Mouse (Mus musculus) spleen, adult 2 months (tissue): ENCODE data around the gene Gcm1. TPM values are rescaled to one million over a fixed set of nuclear protein-coding genes. Genes with fewer than 3 reads are reported as not detected.

ENCODE experiments used
- DNase-seq, 2 experiments: peaks; one replicate each; pipeline versions ENCODE4 v3.0.0 to v3.0.0-alpha.2; 2012 to 2021; ENCODE audit warnings: low spot score in 2 of 2, low read depth in 1 of 2
- H3K27ac ChIP-seq: fragments of 200-500 bp; 2 replicates; pipeline ENCODE4 v1.5.1; 2012; ENCODE audit warnings: low read length, inconsistent platforms; ENCODE audit not compliant: insufficient read depth
- H3K27me3 ChIP-seq: fragments of 200-500 bp; 2 replicates; pipeline ENCODE4 v1.6.1; 2012; ENCODE audit warnings: mild to moderate bottlenecking, moderate library complexity, low read length, inconsistent platforms; ENCODE audit not compliant: control insufficient read depth, insufficient read depth
- H3K36me3 ChIP-seq: fragments of 200-500 bp; 2 replicates; pipeline ENCODE4 v1.6.1; 2012; ENCODE audit warnings: mild to moderate bottlenecking, low read length, inconsistent platforms; ENCODE audit not compliant: control insufficient read depth, insufficient read depth
- H3K4me1 ChIP-seq: fragments of 200-500 bp; 2 replicates; pipeline ENCODE4 v1.6.1; 2011; ENCODE audit warnings: inconsistent platforms; ENCODE audit not compliant: control insufficient read depth, insufficient read depth, insufficient read length
- H3K4me3 ChIP-seq: fragments of 200-500 bp; 2 replicates; pipeline ENCODE4 v1.5.1; 2011; ENCODE audit warnings: mild to moderate bottlenecking, inconsistent platforms; ENCODE audit not compliant: insufficient read depth, insufficient read length; ENCODE audit errors: extremely low read depth
- CTCF ChIP-seq: fragments of 200-500 bp; IDR thresholded peaks from 2 replicates; pipeline ENCODE4 v1.5.1; 2011; ENCODE audit warnings: mild to moderate bottlenecking, inconsistent platforms; ENCODE audit not compliant: insufficient read depth, insufficient read length, insufficient replicate concordance; ENCODE audit errors: extremely low read depth
- POLR2A ChIP-seq: fragments of 200-500 bp; IDR thresholded peaks from 2 replicates; pipeline ENCODE4 v1.6.1; 2011; ENCODE audit warnings: low read depth, low read length, inconsistent platforms
- WGBS: fragments of 180-500 bp; shearing (Covaris S2); methylation state at CpG from one replicate; pipeline ENCODE4 v1.1.7; 2018; 5-methylcytosine and 5-hydroxymethylcytosine counted together
- polyA plus RNA-seq: library from polyadenylated mRNA; depleted of rRNA; stranded (reverse); fragments of >200 nt; gene quantifications from 2 replicates; pipeline ENCODE4 v1.2.3, GENCODE M21; 2012

Gene Gcm1
- polyA plus RNA-seq, 1 experiment, result not detected

GRCm38 (mm10) chr9:78090596-78090995, 38.9 kb downstream of the Gcm1 start:
- TF ChIP-seq CTCF (no peak), POLR2A (no peak)
- Histone ChIP-seq H3K27me3 (no peaks in the 10 kb centered on the region), H3K4me1 (no peaks in the 10 kb centered on the region), H3K4me3 (no peak overlapping the region), H3K36me3 (peaks cover 24% of the 10 kb centered on the region), H3K27ac (no peak overlapping the region)
- 91% methylated on average over 3 of the region's 3 CpGs for WGBS
- no peak for DNase-seq

GRCm38 (mm10) chr9:78095686-78096085, 44.0 kb downstream of the Gcm1 start:
- 95% methylated on average over 12 of the region's 12 CpGs for WGBS
- H3K4me3 ChIP-seq, result no peak overlapping the region
- DNase-seq, result no peak

GRCm38 (mm10) chr9:78096376-78096775, 44.7 kb downstream of the Gcm1 start:
- no peak for DNase-seq
- whole genome bisulfite sequencing, result 97% methylated on average over 6 of the region's 6 CpGs
- H3K27ac ChIP-seq, result no peak overlapping the region
- no peaks in the 10 kb centered on the region; the same call in 1 of the 2 replicates for H3K4me1 ChIP-seq
- H3K4me3 ChIP-seq, result no peak overlapping the region
- H3K27me3 ChIP-seq, result no peaks in the 10 kb centered on the region
- H3K36me3 ChIP-seq, result peaks cover 37% of the 10 kb centered on the region
- TF ChIP-seq POLR2A, result no peak
- peak; percentile 27; the same call in 1 of the 2 replicates for TF ChIP-seq CTCF

More at GRCm38 (mm10) chr9:78095686-78096085, 44.0 kb downstream of the Gcm1 start:
- no peaks in the 10 kb centered on the region for H3K27me3 ChIP-seq
- TF ChIP-seq POLR2A (no peak), CTCF (no peak)
- no peak overlapping the region for H3K27ac ChIP-seq
- H3K4me1 ChIP-seq, result no peaks in the 10 kb centered on the region
- peaks cover 37% of the 10 kb centered on the region for H3K36me3 ChIP-seq

- Histone ChIP-seq H3K4me3 (no peak overlapping the region), H3K27me3 (no peaks in the 10 kb centered on the region), H3K4me1 (no peaks in the 10 kb centered on the region; the same call in none of the 2 replicates), H3K27ac (peak overlapping the region; percentile 6; the same call in 1 of the 2 replicates), H3K36me3 (peaks cover 27% of the 10 kb centered on the region)
- WGBS, result 7% methylated on average over 5 of the region's 5 CpGs
- TF ChIP-seq POLR2A, result no peak
- TF ChIP-seq CTCF, result no peak
- no peak for DNase-seq
Measured at GRCm38 (mm10) chr9:78100956-78101355, 49.2 kb downstream of the Gcm1 start.

- peak in 1 of 2 experiments; percentile 11 for DNase-seq
- no peak overlapping the region for H3K4me3 ChIP-seq
- 6% methylated on average over 4 of the region's 4 CpGs for WGBS
- no peaks in the 10 kb centered on the region for H3K27me3 ChIP-seq
- TF ChIP-seq POLR2A, result no peak
- no peak for TF ChIP-seq CTCF
- H3K27ac ChIP-seq, result peak overlapping the region; percentile 36
- peaks cover 26% of the 10 kb centered on the region for H3K36me3 ChIP-seq
- H3K4me1 ChIP-seq, result no peaks in the 10 kb centered on the region; the same call in none of the 2 replicates
Measured at GRCm38 (mm10) chr9:78101431-78101830, 49.7 kb downstream of the Gcm1 start.

GRCm38 (mm10) chr9:78103965-78104560, 52.3 kb downstream of the Gcm1 start:
- H3K36me3 ChIP-seq, result peaks cover 10% of the 10 kb centered on the region
- TF ChIP-seq POLR2A (no peak), CTCF (no peak)
- 74% methylated on average over 8 of the region's 8 CpGs for WGBS
- H3K27me3 ChIP-seq, result no peaks in the 10 kb centered on the region
- no peak overlapping the region for H3K27ac ChIP-seq
- no peak overlapping the region for H3K4me3 ChIP-seq
- DNase-seq, result no peak
- no peaks in the 10 kb centered on the region; the same call in none of the 2 replicates for H3K4me1 ChIP-seq

GRCm38 (mm10) chr9:78104973-78105372, 53.2 kb downstream of the Gcm1 start:
- peaks cover 7% of the 10 kb centered on the region for H3K36me3 ChIP-seq
- no peaks in the 10 kb centered on the region for H3K27me3 ChIP-seq
- 73% methylated on average over 6 of the region's 6 CpGs for WGBS
- no peak overlapping the region for H3K4me3 ChIP-seq
- DNase-seq, result no peak
- H3K4me1 ChIP-seq, result no peaks in the 10 kb centered on the region; the same call in none of the 2 replicates
- TF ChIP-seq POLR2A (no peak), CTCF (no peak)
- H3K27ac ChIP-seq, result no peak overlapping the region
